Mouse (Mus musculus): Measurements from ENCODE around the gene 1700010B08Rik. TPM values are rescaled to one million over a fixed set of nuclear protein-coding genes. Genes with fewer than 3 reads are reported as not detected.

The 1700010B08Rik gene
- polyA plus RNA-seq, 1 experiment = not detected

- Histone ChIP-seq H3K36me3 (ENCODE audit: control insufficient read depth, insufficient read depth, low read length) (no peaks in the 10 kb centered on the region), H3K4me3 (ENCODE audit: insufficient read depth, low read depth, low read length) (no peak overlapping the region), H3K27ac (ENCODE audit: insufficient read depth, low read depth, low read length) (no peak overlapping the region), H3K27me3 (replicated peaks; ENCODE audit: control insufficient read depth, insufficient read depth, low read length) (no peaks in the 10 kb centered on the region), H3K4me1 (ENCODE audit: control insufficient read depth, insufficient read depth, low read length) (peaks cover 6% of the 10 kb centered on the region)
- TF ChIP-seq POLR2A (IDR thresholded peaks at IDR 0.05; ENCODE audit: low read depth, low read length) = no peak
- no peak for TF ChIP-seq CTCF (conservative IDR thresholded peaks at IDR 0.05; ENCODE audit: insufficient read depth, insufficient read length, low read depth, low read length)
- WGBS = 79% methylated on average over 3 of the region's 3 CpGs
- no peak for DNase-seq
Observed at GRCm38 (mm10) chr2:173685781-173686361, 33.3 kb upstream of the 1700010B08Rik start.

GRCm38 (mm10) chr2:173687363-173687762 lies 31.9 kb upstream of the 1700010B08Rik start:
- DNase-seq = no peak

GRCm38 (mm10) chr2:173689835-173690234 lies 29.4 kb upstream of the 1700010B08Rik start:
- no peak overlapping the region for H3K4me3 ChIP-seq (ENCODE audit: insufficient read depth, low read depth, low read length)
- H3K27ac ChIP-seq (ENCODE audit: insufficient read depth, low read depth, low read length) = no peak overlapping the region
- H3K27me3 ChIP-seq (replicated peaks; ENCODE audit: control insufficient read depth, insufficient read depth, low read length) = no peaks in the 10 kb centered on the region
- DNase-seq = no peak
- TF ChIP-seq POLR2A (IDR thresholded peaks at IDR 0.05; ENCODE audit: low read depth, low read length) = no peak
- no peak for TF ChIP-seq CTCF (conservative IDR thresholded peaks at IDR 0.05; ENCODE audit: insufficient read depth, insufficient read length, low read depth, low read length)
- no peaks in the 10 kb centered on the region for H3K36me3 ChIP-seq (ENCODE audit: control insufficient read depth, insufficient read depth, low read length)
- H3K4me1 ChIP-seq (ENCODE audit: control insufficient read depth, insufficient read depth, low read length) = peaks cover 6% of the 10 kb centered on the region

More at GRCm38 (mm10) chr2:173687363-173687762, 31.9 kb upstream of the 1700010B08Rik start:
- no peak overlapping the region for H3K4me3 ChIP-seq (ENCODE audit: insufficient read depth, low read depth, low read length)
- no peak overlapping the region for H3K27ac ChIP-seq (ENCODE audit: insufficient read depth, low read depth, low read length)
- H3K27me3 ChIP-seq (replicated peaks; ENCODE audit: control insufficient read depth, insufficient read depth, low read length) = no peaks in the 10 kb centered on the region
- TF ChIP-seq CTCF (conservative IDR thresholded peaks at IDR 0.05; ENCODE audit: insufficient read depth, insufficient read length, low read depth, low read length) (no peak), POLR2A (IDR thresholded peaks at IDR 0.05; ENCODE audit: low read depth, low read length) (no peak)
- peaks cover 6% of the 10 kb centered on the region for H3K4me1 ChIP-seq (ENCODE audit: control insufficient read depth, insufficient read depth, low read length)
- H3K36me3 ChIP-seq (ENCODE audit: control insufficient read depth, insufficient read depth, low read length) = no peaks in the 10 kb centered on the region
- WGBS = 82% methylated on average over 5 of the region's 5 CpGs

GRCm38 (mm10) chr2:173691748-173692147 lies 27.5 kb upstream of the 1700010B08Rik start:
- H3K36me3 ChIP-seq (ENCODE audit: control insufficient read depth, insufficient read depth, low read length) = peaks cover 4% of the 10 kb centered on the region
- no peak overlapping the region for H3K27ac ChIP-seq (ENCODE audit: insufficient read depth, low read depth, low read length)
- H3K4me3 ChIP-seq (ENCODE audit: insufficient read depth, low read depth, low read length) = no peak overlapping the region
- no peak for DNase-seq
- H3K27me3 ChIP-seq (replicated peaks; ENCODE audit: control insufficient read depth, insufficient read depth, low read length) = no peaks in the 10 kb centered on the region
- no peaks in the 10 kb centered on the region; the same call in 1 of the 2 replicates for H3K4me1 ChIP-seq (ENCODE audit: control insufficient read depth, insufficient read depth, low read length)
- TF ChIP-seq CTCF (conservative IDR thresholded peaks at IDR 0.05; ENCODE audit: insufficient read depth, insufficient read length, low read depth, low read length) (no peak), POLR2A (IDR thresholded peaks at IDR 0.05; ENCODE audit: low read depth, low read length) (no peak)
- WGBS = 92% methylated on average over 6 of the region's 6 CpGs

GRCm38 (mm10) chr2:173692693-173693092 lies 26.5 kb upstream of the 1700010B08Rik start:
- TF ChIP-seq POLR2A (IDR thresholded peaks at IDR 0.05; ENCODE audit: low read depth, low read length) = no peak
- no peak for TF ChIP-seq CTCF (conservative IDR thresholded peaks at IDR 0.05; ENCODE audit: insufficient read depth, insufficient read length, low read depth, low read length)
- H3K27me3 ChIP-seq (replicated peaks; ENCODE audit: control insufficient read depth, insufficient read depth, low read length) = no peaks in the 10 kb centered on the region
- DNase-seq = no peak
- no peak overlapping the region for H3K4me3 ChIP-seq (ENCODE audit: insufficient read depth, low read depth, low read length)
- H3K27ac ChIP-seq (ENCODE audit: insufficient read depth, low read depth, low read length) = no peak overlapping the region
- H3K36me3 ChIP-seq (ENCODE audit: control insufficient read depth, insufficient read depth, low read length) = peaks cover 4% of the 10 kb centered on the region
- H3K4me1 ChIP-seq (ENCODE audit: control insufficient read depth, insufficient read depth, low read length) = no peaks in the 10 kb centered on the region
- 93% methylated on average over 2 of the region's 2 CpGs for WGBS

- Histone ChIP-seq H3K36me3 (ENCODE audit: control insufficient read depth, insufficient read depth, low read length) (peaks cover 8% of the 10 kb centered on the region), H3K4me3 (ENCODE audit: insufficient read depth, low read depth, low read length) (no peak overlapping the region), H3K4me1 (ENCODE audit: control insufficient read depth, insufficient read depth, low read length) (peaks cover 6% of the 10 kb centered on the region; the same call in 1 of the 2 replicates), H3K27ac (ENCODE audit: insufficient read depth, low read depth, low read length) (no peak overlapping the region), H3K27me3 (replicated peaks; ENCODE audit: control insufficient read depth, insufficient read depth, low read length) (no peaks in the 10 kb centered on the region)
- no peak for DNase-seq
- TF ChIP-seq CTCF (conservative IDR thresholded peaks at IDR 0.05; ENCODE audit: insufficient read depth, insufficient read length, low read depth, low read length) = no peak
- no peak for TF ChIP-seq POLR2A (IDR thresholded peaks at IDR 0.05; ENCODE audit: low read depth, low read length)
- 44% methylated on average over 3 of the region's 3 CpGs for WGBS
Observed at GRCm38 (mm10) chr2:173698850-173699249, 20.4 kb upstream of the 1700010B08Rik start.

- WGBS = 49% methylated on average over 16 of the region's 16 CpGs
- TF ChIP-seq POLR2A (IDR thresholded peaks at IDR 0.05; ENCODE audit: low read depth, low read length) = no peak
- no peak for TF ChIP-seq CTCF (conservative IDR thresholded peaks at IDR 0.05; ENCODE audit: insufficient read depth, insufficient read length, low read depth, low read length)
- Histone ChIP-seq H3K4me3 (ENCODE audit: insufficient read depth, low read depth, low read length) (no peak overlapping the region), H3K4me1 (ENCODE audit: control insufficient read depth, insufficient read depth, low read length) (peaks cover 6% of the 10 kb centered on the region; the same call in 1 of the 2 replicates), H3K36me3 (ENCODE audit: control insufficient read depth, insufficient read depth, low read length) (peaks cover 4% of the 10 kb centered on the region; the same call in 1 of the 2 replicates), H3K27me3 (replicated peaks; ENCODE audit: control insufficient read depth, insufficient read depth, low read length) (no peaks in the 10 kb centered on the region), H3K27ac (ENCODE audit: insufficient read depth, low read depth, low read length) (peak overlapping the region; percentile 44)
- peak; percentile 55 for DNase-seq
Observed at GRCm38 (mm10) chr2:173702096-173702866, 16.9 kb upstream of the 1700010B08Rik start.
